Mouse (Mus musculus): ENCODE measurements around the gene Car3.

GRCm38 (mm10) chr3:14888549-14888948 lies 25.2 kb downstream of the Car3 start:
- TF ChIP-seq CTCF (IDR thresholded peaks at IDR 0.05; ENCODE audit: insufficient read depth, low read depth, low read length): no peak
- no peak for TF ChIP-seq POLR2A (IDR thresholded peaks at IDR 0.05; ENCODE audit: insufficient read depth, low read depth, low read length)

All from olfactory bulb, adult 2 months (tissue).